Mouse (Mus musculus) skeletal muscle tissue, postnatal 0 days (tissue): ENCODE results near the gene Capns2. TPM values are rescaled to one million over a fixed set of nuclear protein-coding genes. Genes with fewer than 3 reads are reported as not detected.

Experiments used
- microRNA-seq, 2 experiments: library from miRNA; unstranded; fragments of <30 nt; microRNA quantifications; one replicate each; pipeline ENCODE4; 2016
- polyA plus RNA-seq: library from polyadenylated mRNA; unstranded; fragments of >200 nt; fragmentation: Nextera tagmentation; extraction: Ambion mirVana; gene quantifications from 2 replicates; pipeline ENCODE4 v1.2.1, GENCODE M21; 2015

Capns2 gene
- 4.3 TPM in 1 of 2 replicates, not detected in the other for polyA plus RNA-seq

DNA sequence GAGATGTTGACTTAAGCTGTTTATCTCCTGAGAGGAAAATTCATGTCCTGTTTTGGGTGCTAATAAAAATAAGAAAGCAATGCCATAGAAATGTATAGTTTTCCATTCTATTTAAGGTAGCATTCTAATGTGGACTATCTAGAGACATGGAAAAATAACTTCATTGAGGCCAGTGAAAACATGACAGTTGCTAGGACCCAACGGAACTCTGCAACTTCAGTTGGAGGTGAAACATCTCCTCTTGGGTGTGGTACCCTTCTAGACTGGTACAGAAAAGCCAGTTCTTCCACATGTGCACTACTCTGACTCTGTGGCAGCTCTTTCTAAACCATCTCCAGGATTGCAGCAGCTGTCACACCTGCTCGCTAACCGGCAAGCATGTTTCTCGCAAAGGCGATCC, at the start of gene Capns2:
Gene Capns2 (plus strand): TSS at position 301 of the 400 bp plus-strand sequence.

DNA sequence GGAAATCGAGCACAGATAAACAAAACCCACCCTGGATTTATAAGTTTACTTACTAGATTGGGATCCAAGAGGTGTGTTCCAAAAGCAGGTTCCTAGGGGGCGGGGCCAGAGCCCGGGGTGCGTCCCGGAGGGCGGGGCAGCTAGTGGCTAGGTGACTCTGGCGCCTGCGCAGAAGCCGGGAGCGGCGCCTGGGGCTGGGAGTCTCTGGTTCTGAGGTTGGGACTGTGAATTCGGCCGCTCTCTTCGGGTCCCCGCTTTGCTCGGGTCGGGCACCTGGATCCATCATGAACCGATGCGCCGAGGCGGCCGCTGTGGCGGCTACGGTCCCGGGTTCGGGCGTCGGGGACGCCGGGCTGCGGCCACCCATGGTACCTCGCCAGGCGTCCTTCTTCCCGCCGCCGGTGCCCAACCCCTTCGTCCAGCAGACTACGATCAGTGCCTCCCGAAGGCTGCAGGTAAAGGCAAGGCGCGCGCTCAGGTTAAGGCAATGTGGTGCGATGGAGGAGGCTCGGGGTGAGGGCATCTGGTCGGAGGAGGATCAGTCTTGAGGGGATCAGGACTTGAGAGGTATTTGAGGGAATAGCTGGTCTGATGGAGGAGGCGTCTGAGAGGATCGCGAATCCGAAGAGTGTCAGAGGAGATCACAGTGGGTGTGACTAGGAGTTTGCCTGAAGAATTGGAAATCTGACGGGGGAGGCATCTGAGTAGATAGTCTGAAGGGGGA, 45.9 kb upstream of the Capns2 start, which contains the start of gene Lpcat2:
Gene Lpcat2 (plus strand): TSS at position 169 of the 724 bp plus-strand sequence.

Small RNA genes lying within 50 kb of the gene (microRNA-seq; reads per million reads assigned to microRNA genes)
- gene Gm22151 = 0 reads per million in 2 experiments

Other genes with a start within 250 kb of the Capns2 start
- gene Irx6, start 227.1 kb upstream of the Capns2 start, polyA plus RNA-seq = not detected in 2 replicates
- gene Mmp2, start 74.1 kb upstream of the Capns2 start, polyA plus RNA-seq = 130 and 143 TPM in 2 replicates
- gene Lpcat2, start 46.1 kb upstream of the Capns2 start, polyA plus RNA-seq = 2.6 and 3.4 TPM in 2 replicates
- 0.02 and 0.08 TPM in 2 replicates for gene Slc6a2, start 58.7 kb downstream of the Capns2 start, polyA plus RNA-seq
- not detected in 2 replicates for gene Ces1a, start 146.8 kb downstream of the Capns2 start, polyA plus RNA-seq
- not detected in 2 replicates for gene Ces1b, start 178.6 kb downstream of the Capns2 start, polyA plus RNA-seq
- not detected in 2 replicates for gene Ces1c, start 229.9 kb downstream of the Capns2 start, polyA plus RNA-seq